15 mouse cellular contexts compared by ENCODE assay signal in genomic region chr14:73118482-73119347, GRCm38 (mm10). TPM values are rescaled to one million over a fixed set of nuclear protein-coding genes. Genes with fewer than 3 reads are reported as not detected.
DNase-seq lines count a peak whose midpoint lies in the region; ATAC-seq and TF ChIP-seq lines count a peak whose summit lies in the region.
"Had no signal": no experiment of that assay in that cellular context is flagged by ENCODE, and none has a peak within 500 bp of the region (broad histone marks: within the 10 kb centered on the region; RNA-seq: fewer than 3 reads in every experiment).

No protein-coding gene starts in this region.

- no peak overlapping the region for H3K9ac ChIP-seq in forebrain, postnatal 0 days
- H3K9ac ChIP-seq: forebrain, embryonic 15.5 days; hindbrain, embryonic 12.5 days; neural tube, embryonic 13.5 days had no signal

- no peak overlapping the region for H3K4me2 ChIP-seq in forebrain, postnatal 0 days (ENCODE audit: low read depth)
- H3K4me2 ChIP-seq: forebrain, embryonic 15.5 days; hindbrain, embryonic 12.5 days; neural tube, embryonic 13.5 days had no signal

- WGBS in forebrain, embryonic 10.5 days: 80% methylated on average over 14 of the region's 14 CpGs
- 79% methylated on average over 14 of the region's 14 CpGs for WGBS in forebrain, postnatal 0 days
- 78% methylated on average over 14 of the region's 14 CpGs for WGBS in small intestine, adult 2 months

- no peaks in the 10 kb centered on the region for H3K36me3 ChIP-seq in forebrain, embryonic 10.5 days (replicated peaks)
- H3K36me3 ChIP-seq in forebrain, postnatal 0 days (ENCODE audit: insufficient read depth): no peaks in the 10 kb centered on the region
- no peaks in the 10 kb centered on the region for H3K36me3 ChIP-seq in small intestine, adult 2 months (ENCODE audit: control insufficient read depth, insufficient read depth, low read length)
- H3K36me3 ChIP-seq: forebrain, embryonic 15.5 days; hindbrain, embryonic 12.5 days; neural tube, embryonic 13.5 days had no signal

- no peaks in the 10 kb centered on the region for H3K9me3 ChIP-seq in forebrain, embryonic 10.5 days
- H3K9me3 ChIP-seq in forebrain, postnatal 0 days (ENCODE audit: low read length): no peaks in the 10 kb centered on the region
- H3K9me3 ChIP-seq: forebrain, embryonic 15.5 days; hindbrain, embryonic 12.5 days; neural tube, embryonic 13.5 days had no signal

- no peak for TF ChIP-seq POLR2A in small intestine, adult 2 months (IDR thresholded peaks at IDR 0.05; ENCODE audit: low read depth, low read length)

- H3K27ac ChIP-seq in forebrain, embryonic 10.5 days: no peak overlapping the region
- no peak overlapping the region for H3K27ac ChIP-seq in forebrain, postnatal 0 days (ENCODE audit: low read depth, low read length)
- H3K27ac ChIP-seq in small intestine, adult 2 months (ENCODE audit: insufficient read depth, low read depth, low read length): peak overlapping the region; percentile 73
- H3K27ac ChIP-seq: forebrain, embryonic 15.5 days; hindbrain, embryonic 12.5 days; left cerebral cortex, adult 2 months; neural tube, embryonic 13.5 days had no signal

- H3K4me1 ChIP-seq in forebrain, embryonic 10.5 days: peaks cover 32% of the 10 kb centered on the region
- H3K4me1 ChIP-seq in forebrain, postnatal 0 days (ENCODE audit: insufficient read depth): no peaks in the 10 kb centered on the region
- H3K4me1 ChIP-seq in small intestine, adult 2 months (ENCODE audit: control insufficient read depth, insufficient read depth, insufficient read length, low read length): peaks cover 14% of the 10 kb centered on the region
- H3K4me1 ChIP-seq: forebrain, embryonic 15.5 days; hindbrain, embryonic 12.5 days had no signal

- TF ChIP-seq CTCF in forebrain, postnatal 0 days (IDR thresholded peaks at IDR 0.05; ENCODE audit: low read depth): no peak
- TF ChIP-seq CTCF in small intestine, adult 2 months (IDR thresholded peaks at IDR 0.05; ENCODE audit: extremely low read depth, insufficient read length, insufficient replicate concordance, low read depth, low read length): no peak

- DNase-seq in forebrain, embryonic 10.5 days (ENCODE audit: extremely low spot score, low spot score): peak; percentile 13
- no peak for DNase-seq in forebrain, postnatal 0 days
- DNase-seq in spleen, postnatal 36 days (ENCODE audit: low spot score in 2 of 2): peak; percentile 58 to 65
- no peak for DNase-seq in spleen, postnatal 14 days (ENCODE audit: low spot score in 2 of 2)
- no peak for DNase-seq in adrenal gland, postnatal 4 days (ENCODE audit: low spot score in 2 of 2)
- DNase-seq in cerebellum, postnatal 36 days: no peak
- no peak for DNase-seq in kidney, adult 18-20 months
- DNase-seq: heart, adult 18-20 months; lung, adult 2 months; right cerebral cortex, postnatal 14 days had no signal

- no peak for ATAC-seq in forebrain, postnatal 0 days
- ATAC-seq: forebrain, embryonic 15.5 days had no signal

- H3K4me3 ChIP-seq in forebrain, embryonic 10.5 days: no peak overlapping the region
- H3K4me3 ChIP-seq in forebrain, postnatal 0 days (ENCODE audit: low read depth, low read length): no peak overlapping the region
- no peak overlapping the region for H3K4me3 ChIP-seq in small intestine, adult 2 months (ENCODE audit: low read depth, low read length)
- H3K4me3 ChIP-seq: forebrain, embryonic 15.5 days; hindbrain, embryonic 12.5 days; left cerebral cortex, adult 2 months; neural tube, embryonic 13.5 days had no signal

- no peaks in the 10 kb centered on the region for H3K27me3 ChIP-seq in forebrain, embryonic 10.5 days (ENCODE audit: poor library complexity, severe bottlenecking)
- H3K27me3 ChIP-seq in forebrain, postnatal 0 days (ENCODE audit: insufficient read depth, low read length): no peaks in the 10 kb centered on the region
- no peaks in the 10 kb centered on the region for H3K27me3 ChIP-seq in small intestine, adult 2 months (ENCODE audit: control insufficient read depth, insufficient read depth, low read length)
- H3K27me3 ChIP-seq: forebrain, embryonic 15.5 days; hindbrain, embryonic 12.5 days; neural tube, embryonic 13.5 days had no signal

RNA-seq across cellular contexts. Expression of gene Rcbtb2, which starts 4.1 kb away (rescaled TPM):
- 165 and 168 TPM in 2 replicates for polyA plus RNA-seq in forebrain, embryonic 10.5 days (2016; fragmentation: Nextera tagmentation; extraction: Ambion mirVana)
- total RNA-seq in forebrain, postnatal 0 days (2014; rRNA removed): 63.9 and 79.9 TPM in 2 replicates
- polyA plus RNA-seq in forebrain, postnatal 0 days (2015; fragmentation: Nextera tagmentation; extraction: Ambion mirVana): 39.1 and 48.9 TPM in 2 replicates
- polyA plus RNA-seq in small intestine, adult 2 months (2012; rRNA removed): 6.4 and 10.1 TPM in 2 replicates
- total RNA-seq in adrenal gland, postnatal 4 days (2021): 10 to 100 TPM; 47.0 to 48.8 TPM

Comparison
In these comparisons a context has a peak if more than half of its experiments do, and no peak if none do; other contexts are left out.
1. DNase-seq: peak in forebrain, embryonic 10.5 days (single experiment) and spleen, postnatal 36 days (2 of 2); none in forebrain, postnatal 0 days (single experiment), spleen, postnatal 14 days (0 of 2), adrenal gland, postnatal 4 days (0 of 2), cerebellum, postnatal 36 days (0 of 2) and kidney, adult 18-20 months (single experiment).